Mouse (Mus musculus) neural tube, embryonic 13.5 days (tissue): ENCODE results near the gene Tnnc1. TPM values are rescaled to one million over a fixed set of nuclear protein-coding genes. Genes with fewer than 3 reads are reported as not detected.

Experiments
- ATAC-seq: fragments of 200-750 bp; cut with Nextera tagmentation; 2 replicates; pipeline ENCODE4 v1.8.0; 2017; ENCODE audit warnings: low read depth, mild to moderate bottlenecking, moderate TSS enrichment, moderate library complexity
- H3K27ac ChIP-seq: fragments of 300-500 bp; sonication (generic); replicated peaks from 2 replicates; pipeline ENCODE4 v1.5.1; 2015; ENCODE audit warnings: moderate library complexity, mild to moderate bottlenecking, inconsistent platforms
- H3K27me3 ChIP-seq: fragments of 300-500 bp; sonication (generic); 2 replicates; pipeline ENCODE4 v1.6.1; 2015; ENCODE audit warnings: mild to moderate bottlenecking, inconsistent platforms
- H3K36me3 ChIP-seq: fragments of 300-500 bp; sonication (generic); 2 replicates; pipeline ENCODE4 v1.6.1; 2015; ENCODE audit warnings: mild to moderate bottlenecking, inconsistent platforms
- H3K4me1 ChIP-seq: fragments of 300-500 bp; sonication (generic); replicated peaks from 2 replicates; pipeline ENCODE4 v1.6.1; 2015; ENCODE audit warnings: inconsistent platforms
- H3K4me2 ChIP-seq: fragments of 300-500 bp; sonication (generic); 2 replicates; pipeline ENCODE4 v1.6.1; 2015; ENCODE audit warnings: inconsistent platforms, mild to moderate bottlenecking, moderate library complexity
- H3K4me3 ChIP-seq: fragments of 300-500 bp; sonication (generic); 2 replicates; pipeline ENCODE4 v1.5.1; 2015; ENCODE audit warnings: mild to moderate bottlenecking, inconsistent platforms
- H3K9ac ChIP-seq: fragments of 300-500 bp; sonication (generic); 2 replicates; pipeline ENCODE4 v1.6.1; 2015; ENCODE audit warnings: moderate library complexity, mild to moderate bottlenecking, inconsistent platforms
- H3K9me3 ChIP-seq: fragments of 300-500 bp; sonication (generic); 2 replicates; pipeline ENCODE4 v1.6.1; 2016; ENCODE audit warnings: inconsistent platforms
- WGBS: fragments of 180-500 bp; shearing (Covaris S2); methylation state at CpG from one replicate; pipeline ENCODE4 v1.1.7; 2015; 5-methylcytosine and 5-hydroxymethylcytosine counted together
- polyA plus RNA-seq: library from polyadenylated mRNA; unstranded; fragments of >200 nt; fragmentation: Nextera tagmentation; extraction: Ambion mirVana; gene quantifications from 2 replicates; pipeline ENCODE4 v1.2.1, GENCODE M21; 2015

The Tnnc1 gene
- polyA plus RNA-seq, 1 experiment from 2014 or later, result 21.3 TPM

- no peak overlapping the region for H3K27ac ChIP-seq
- no peaks in the 10 kb centered on the region for H3K27me3 ChIP-seq
- H3K4me1 ChIP-seq, result no peaks in the 10 kb centered on the region
- H3K9me3 ChIP-seq, result no peaks in the 10 kb centered on the region
- peaks cover 100% of the 10 kb centered on the region for H3K36me3 ChIP-seq
- ATAC-seq, result no peak
- no peak overlapping the region for H3K4me2 ChIP-seq
- no peak overlapping the region for H3K4me3 ChIP-seq
- WGBS, result 88% methylated on average over 4 of the region's 4 CpGs
- no peak overlapping the region for H3K9ac ChIP-seq
Measured at GRCm38 (mm10) chr14:31186656-31187055, 21.5 kb upstream of the Tnnc1 start.

- 59% methylated on average over 6 of the region's 6 CpGs for WGBS
- no peaks in the 10 kb centered on the region for H3K27me3 ChIP-seq
- H3K27ac ChIP-seq, result peak overlapping the region; percentile 33; the same call in 1 of the 2 replicates
- H3K4me3 ChIP-seq, result no peak overlapping the region
- no peak overlapping the region for H3K9ac ChIP-seq
- H3K36me3 ChIP-seq, result peaks cover 100% of the 10 kb centered on the region
- no peaks in the 10 kb centered on the region for H3K4me1 ChIP-seq
- H3K4me2 ChIP-seq, result no peak overlapping the region
- no peaks in the 10 kb centered on the region for H3K9me3 ChIP-seq
- 0 out of 2 replicates have a peak, but pooled peaks have one; percentile 58 for ATAC-seq
Measured at GRCm38 (mm10) chr14:31188771-31189181, 19.3 kb upstream of the Tnnc1 start.

GRCm38 (mm10) chr14:31189348-31189747 is 18.8 kb upstream of the Tnnc1 start:
- H3K27ac ChIP-seq, result 0 out of 2 replicates have a peak overlapping the region, but pooled peaks have one; percentile 33
- WGBS, result 88% methylated on average over 3 of the region's 3 CpGs
- H3K9me3 ChIP-seq, result no peaks in the 10 kb centered on the region
- no peaks in the 10 kb centered on the region for H3K27me3 ChIP-seq
- no peak overlapping the region for H3K9ac ChIP-seq
- H3K4me1 ChIP-seq, result no peaks in the 10 kb centered on the region
- H3K4me2 ChIP-seq, result no peak overlapping the region
- H3K4me3 ChIP-seq, result no peak overlapping the region
- ATAC-seq, result no peak
- H3K36me3 ChIP-seq, result peaks cover 100% of the 10 kb centered on the region

GRCm38 (mm10) chr14:31191936-31192335 is 16.2 kb upstream of the Tnnc1 start:
- Histone ChIP-seq H3K9me3 (no peaks in the 10 kb centered on the region), H3K27me3 (no peaks in the 10 kb centered on the region), H3K9ac (no peak overlapping the region), H3K36me3 (peaks cover 93% of the 10 kb centered on the region), H3K27ac (no peak overlapping the region), H3K4me1 (0 out of 2 replicates have a peak, but pooled peaks cover 6% of the 10 kb centered on the region), H3K4me2 (no peak overlapping the region), H3K4me3 (no peak overlapping the region)
- no peak for ATAC-seq
- 86% methylated on average over 2 of the region's 2 CpGs for WGBS

- no peak overlapping the region for H3K9ac ChIP-seq
- H3K27me3 ChIP-seq, result no peaks in the 10 kb centered on the region
- no peak for ATAC-seq
- 86% methylated on average over 7 of the region's 7 CpGs for WGBS
- peaks cover 88% of the 10 kb centered on the region for H3K36me3 ChIP-seq
- no peaks in the 10 kb centered on the region for H3K9me3 ChIP-seq
- H3K27ac ChIP-seq, result no peak overlapping the region
- no peak overlapping the region for H3K4me3 ChIP-seq
- peaks cover 11% of the 10 kb centered on the region for H3K4me1 ChIP-seq
- no peak overlapping the region for H3K4me2 ChIP-seq
Measured at GRCm38 (mm10) chr14:31193791-31194190, 14.3 kb upstream of the Tnnc1 start.

GRCm38 (mm10) chr14:31194441-31194840 is 13.7 kb upstream of the Tnnc1 start:
- Histone ChIP-seq H3K36me3 (peaks cover 87% of the 10 kb centered on the region), H3K4me2 (no peak overlapping the region), H3K27me3 (no peaks in the 10 kb centered on the region), H3K9ac (no peak overlapping the region), H3K4me1 (peaks cover 11% of the 10 kb centered on the region), H3K9me3 (no peaks in the 10 kb centered on the region), H3K4me3 (no peak overlapping the region), H3K27ac (no peak overlapping the region)
- ATAC-seq, result no peak
- 87% methylated on average over 2 of the region's 2 CpGs for WGBS

GRCm38 (mm10) chr14:31194891-31195513 is 13.1 kb upstream of the Tnnc1 start:
- no peak overlapping the region for H3K4me3 ChIP-seq
- H3K4me1 ChIP-seq, result peaks cover 11% of the 10 kb centered on the region
- no peaks in the 10 kb centered on the region for H3K27me3 ChIP-seq
- H3K9me3 ChIP-seq, result no peaks in the 10 kb centered on the region
- no peak overlapping the region for H3K27ac ChIP-seq
- no peak overlapping the region for H3K9ac ChIP-seq
- no peak for ATAC-seq
- peaks cover 87% of the 10 kb centered on the region for H3K36me3 ChIP-seq
- H3K4me2 ChIP-seq, result no peak overlapping the region
- 85% methylated on average over 14 of the region's 14 CpGs for WGBS

GRCm38 (mm10) chr14:31195521-31195920 is 12.6 kb upstream of the Tnnc1 start:
- no peak for ATAC-seq
- Histone ChIP-seq H3K4me1 (peaks cover 11% of the 10 kb centered on the region), H3K9me3 (no peaks in the 10 kb centered on the region), H3K4me2 (no peak overlapping the region), H3K27ac (no peak overlapping the region), H3K27me3 (no peaks in the 10 kb centered on the region), H3K4me3 (no peak overlapping the region), H3K36me3 (peaks cover 87% of the 10 kb centered on the region), H3K9ac (no peak overlapping the region)
- WGBS, result 94% methylated on average over 4 of the region's 4 CpGs

GRCm38 (mm10) chr14:31195968-31196367 is 12.1 kb upstream of the Tnnc1 start:
- H3K4me1 ChIP-seq, result peaks cover 11% of the 10 kb centered on the region
- H3K9ac ChIP-seq, result no peak overlapping the region
- H3K4me2 ChIP-seq, result no peak overlapping the region
- H3K9me3 ChIP-seq, result no peaks in the 10 kb centered on the region
- H3K36me3 ChIP-seq, result peaks cover 87% of the 10 kb centered on the region
- ATAC-seq, result no peak
- no peaks in the 10 kb centered on the region for H3K27me3 ChIP-seq
- no peak overlapping the region for H3K4me3 ChIP-seq
- no peak overlapping the region for H3K27ac ChIP-seq

- no peak for ATAC-seq
- Histone ChIP-seq H3K4me1 (peaks cover 11% of the 10 kb centered on the region), H3K9ac (no peak overlapping the region), H3K9me3 (no peaks in the 10 kb centered on the region), H3K4me2 (no peak overlapping the region), H3K27ac (no peak overlapping the region), H3K36me3 (peaks cover 86% of the 10 kb centered on the region), H3K27me3 (no peaks in the 10 kb centered on the region), H3K4me3 (no peak overlapping the region)
- 72% methylated on average over 16 of the region's 16 CpGs for WGBS
Measured at GRCm38 (mm10) chr14:31197547-31198516, 10.3 kb upstream of the Tnnc1 start.

- Histone ChIP-seq H3K36me3 (peaks cover 86% of the 10 kb centered on the region), H3K4me1 (peaks cover 21% of the 10 kb centered on the region), H3K9me3 (no peaks in the 10 kb centered on the region)
Measured at GRCm38 (mm10) chr14:31199599-31199998, 8.5 kb upstream of the Tnnc1 start.

GRCm38 (mm10) chr14:31200038-31200437 is 8.1 kb upstream of the Tnnc1 start:
- Histone ChIP-seq H3K4me2 (no peak overlapping the region), H3K36me3 (peaks cover 82% of the 10 kb centered on the region), H3K4me1 (peaks cover 26% of the 10 kb centered on the region), H3K4me3 (no peak overlapping the region), H3K27me3 (no peaks in the 10 kb centered on the region), H3K27ac (no peak overlapping the region), H3K9ac (no peak overlapping the region), H3K9me3 (no peaks in the 10 kb centered on the region)
- no peak for ATAC-seq
- 86% methylated on average over 3 of the region's 3 CpGs for WGBS

More at GRCm38 (mm10) chr14:31199599-31199998, 8.5 kb upstream of the Tnnc1 start:
- H3K9ac ChIP-seq, result no peak overlapping the region
- no peaks in the 10 kb centered on the region for H3K27me3 ChIP-seq
- WGBS, result 95% methylated on average over 7 of the region's 7 CpGs
- H3K4me3 ChIP-seq, result no peak overlapping the region
- H3K4me2 ChIP-seq, result no peak overlapping the region
- no peak for ATAC-seq
- no peak overlapping the region for H3K27ac ChIP-seq
